Mouse (Mus musculus): ENCODE measurements at regions not wholly inside any gene's neighbourhood (a gene's known extent, or its start where the extent isn't known, plus 50 kb on each side); places are given as distances from the start of the nearest gene placed in this dataset.

GRCm38 (mm10) chr8:127753793-127754565, 604.4 kb upstream of the Nrp1 start:
- peak; percentile 18 to 39 for DNase-seq (ENCODE audit: inconsistent age in 2 of 2, low spot score in 1 of 2)

GRCm38 (mm10) chr8:127757396-127757795, 601.0 kb upstream of the Nrp1 start:
- DNase-seq (ENCODE audit: inconsistent age in 2 of 2, low spot score in 1 of 2): peak in 1 of 2 experiments; percentile 29

GRCm38 (mm10) chr8:127759906-127760305, 598.5 kb upstream of the Nrp1 start:
- DNase-seq (ENCODE audit: inconsistent age in 2 of 2, low spot score in 1 of 2): no peak

- DNase-seq (ENCODE audit: inconsistent age in 2 of 2, low spot score in 1 of 2): no peak
These were observed 593.2 kb upstream of the Nrp1 start for GRCm38 (mm10) chr8:127765199-127765598.

- DNase-seq (ENCODE audit: inconsistent age in 2 of 2, low spot score in 1 of 2): no peak
These were observed 590.1 kb upstream of the Nrp1 start for GRCm38 (mm10) chr8:127768311-127768710.

GRCm38 (mm10) chr8:127769651-127770050, 588.8 kb upstream of the Nrp1 start:
- DNase-seq (ENCODE audit: inconsistent age in 2 of 2, low spot score in 1 of 2): no peak

- no peak for DNase-seq (ENCODE audit: inconsistent age in 2 of 2, low spot score in 1 of 2)
These were observed 586.6 kb upstream of the Nrp1 start for GRCm38 (mm10) chr8:127771781-127772180.

- no peak for DNase-seq (ENCODE audit: inconsistent age in 2 of 2, low spot score in 1 of 2)
These were observed 586.0 kb upstream of the Nrp1 start for GRCm38 (mm10) chr8:127772415-127772814.

- DNase-seq (ENCODE audit: inconsistent age in 2 of 2, low spot score in 1 of 2): no peak
These were observed 585.5 kb upstream of the Nrp1 start for GRCm38 (mm10) chr8:127772917-127773316.

- no peak for DNase-seq (ENCODE audit: inconsistent age in 2 of 2, low spot score in 1 of 2)
These were observed 583.8 kb upstream of the Nrp1 start for GRCm38 (mm10) chr8:127774642-127775041.

- DNase-seq (ENCODE audit: inconsistent age in 2 of 2, low spot score in 1 of 2): no peak
These were observed 583.2 kb upstream of the Nrp1 start for GRCm38 (mm10) chr8:127775160-127775559.

- no peak for DNase-seq (ENCODE audit: inconsistent age in 2 of 2, low spot score in 1 of 2)
These were observed 582.7 kb upstream of the Nrp1 start for GRCm38 (mm10) chr8:127775747-127776146.

- DNase-seq (ENCODE audit: inconsistent age in 2 of 2, low spot score in 1 of 2): peak in 1 of 2 experiments; percentile 28
These were observed 579.9 kb upstream of the Nrp1 start for GRCm38 (mm10) chr8:127778352-127779020.

- DNase-seq (ENCODE audit: inconsistent age in 2 of 2, low spot score in 1 of 2): no peak
These were observed 579.2 kb upstream of the Nrp1 start for GRCm38 (mm10) chr8:127779021-127779689.

GRCm38 (mm10) chr8:127780596-127780995, 577.8 kb upstream of the Nrp1 start:
- DNase-seq (ENCODE audit: inconsistent age in 2 of 2, low spot score in 1 of 2): no peak

GRCm38 (mm10) chr8:127781011-127781410, 577.4 kb upstream of the Nrp1 start:
- peak; percentile 27 to 56 for DNase-seq (ENCODE audit: inconsistent age in 2 of 2, low spot score in 1 of 2)

- DNase-seq (ENCODE audit: inconsistent age in 2 of 2, low spot score in 1 of 2): no peak
These were observed 565.8 kb upstream of the Nrp1 start for GRCm38 (mm10) chr8:127792611-127793010.

- DNase-seq (ENCODE audit: inconsistent age in 2 of 2, low spot score in 1 of 2): no peak
These were observed 558.4 kb upstream of the Nrp1 start for GRCm38 (mm10) chr8:127799849-127800471.

- DNase-seq (ENCODE audit: inconsistent age in 2 of 2, low spot score in 1 of 2): no peak
These were observed 556.3 kb upstream of the Nrp1 start for GRCm38 (mm10) chr8:127802136-127802535.

GRCm38 (mm10) chr8:127802661-127803333, 555.6 kb upstream of the Nrp1 start:
- DNase-seq (ENCODE audit: inconsistent age in 2 of 2, low spot score in 1 of 2): no peak

Data from adrenal gland, adult (tissue).